Mouse (Mus musculus) spleen, adult 2 months (tissue): ENCODE data around the gene 2310034G01Rik. TPM values are rescaled to one million over a fixed set of nuclear protein-coding genes. Genes with fewer than 3 reads are reported as not detected.

Experiments
- DNase-seq, 2 experiments: peaks; one replicate each; pipeline versions ENCODE4 v3.0.0 to v3.0.0-alpha.2; 2012 to 2021; ENCODE audit warnings: low spot score in 2 of 2, low read depth in 1 of 2
- H3K27ac ChIP-seq: fragments of 200-500 bp; 2 replicates; pipeline ENCODE4 v1.5.1; 2012; ENCODE audit warnings: low read length, inconsistent platforms; ENCODE audit not compliant: insufficient read depth
- H3K27me3 ChIP-seq: fragments of 200-500 bp; 2 replicates; pipeline ENCODE4 v1.6.1; 2012; ENCODE audit warnings: mild to moderate bottlenecking, moderate library complexity, low read length, inconsistent platforms; ENCODE audit not compliant: control insufficient read depth, insufficient read depth
- H3K36me3 ChIP-seq: fragments of 200-500 bp; 2 replicates; pipeline ENCODE4 v1.6.1; 2012; ENCODE audit warnings: mild to moderate bottlenecking, low read length, inconsistent platforms; ENCODE audit not compliant: control insufficient read depth, insufficient read depth
- H3K4me1 ChIP-seq: fragments of 200-500 bp; 2 replicates; pipeline ENCODE4 v1.6.1; 2011; ENCODE audit warnings: inconsistent platforms; ENCODE audit not compliant: control insufficient read depth, insufficient read depth, insufficient read length
- H3K4me3 ChIP-seq: fragments of 200-500 bp; 2 replicates; pipeline ENCODE4 v1.5.1; 2011; ENCODE audit warnings: mild to moderate bottlenecking, inconsistent platforms; ENCODE audit not compliant: insufficient read depth, insufficient read length; ENCODE audit errors: extremely low read depth
- CTCF ChIP-seq: fragments of 200-500 bp; IDR thresholded peaks from 2 replicates; pipeline ENCODE4 v1.5.1; 2011; ENCODE audit warnings: mild to moderate bottlenecking, inconsistent platforms; ENCODE audit not compliant: insufficient read depth, insufficient read length, insufficient replicate concordance; ENCODE audit errors: extremely low read depth
- POLR2A ChIP-seq: fragments of 200-500 bp; IDR thresholded peaks from 2 replicates; pipeline ENCODE4 v1.6.1; 2011; ENCODE audit warnings: low read depth, low read length, inconsistent platforms
- WGBS: fragments of 180-500 bp; shearing (Covaris S2); methylation state at CpG from one replicate; pipeline ENCODE4 v1.1.7; 2018; 5-methylcytosine and 5-hydroxymethylcytosine counted together
- polyA plus RNA-seq: library from polyadenylated mRNA; depleted of rRNA; stranded (reverse); fragments of >200 nt; gene quantifications from 2 replicates; pipeline ENCODE4 v1.2.3, GENCODE M21; 2012

Gene 2310034G01Rik
- polyA plus RNA-seq, 1 experiment = 0.16 TPM

GRCm38 (mm10) chr19:46308303-46308702 lies 41.8 kb downstream of the 2310034G01Rik start:
- WGBS = 89% methylated on average over 16 of the region's 16 CpGs
- Histone ChIP-seq H3K27ac (no peak overlapping the region), H3K4me3 (no peak overlapping the region), H3K27me3 (no peaks in the 10 kb centered on the region), H3K4me1 (peaks cover 15% of the 10 kb centered on the region), H3K36me3 (peaks cover 54% of the 10 kb centered on the region)
- DNase-seq = no peak
- TF ChIP-seq CTCF (no peak), POLR2A (no peak)

GRCm38 (mm10) chr19:46307781-46308180 lies 42.3 kb downstream of the 2310034G01Rik start:
- TF ChIP-seq CTCF = no peak
- TF ChIP-seq POLR2A = no peak
- no peaks in the 10 kb centered on the region for H3K27me3 ChIP-seq
- DNase-seq = no peak
- H3K27ac ChIP-seq = no peak overlapping the region
- no peak overlapping the region for H3K4me3 ChIP-seq
- WGBS = 97% methylated on average over 16 of the region's 16 CpGs
- peaks cover 15% of the 10 kb centered on the region for H3K4me1 ChIP-seq
- H3K36me3 ChIP-seq = peaks cover 51% of the 10 kb centered on the region

- no peaks in the 10 kb centered on the region for H3K27me3 ChIP-seq
- no peak for DNase-seq
- H3K4me3 ChIP-seq = no peak overlapping the region
- H3K36me3 ChIP-seq = peaks cover 43% of the 10 kb centered on the region
- H3K27ac ChIP-seq = no peak overlapping the region
- TF ChIP-seq POLR2A (no peak), CTCF (no peak)
- peaks cover 15% of the 10 kb centered on the region for H3K4me1 ChIP-seq
- 95% methylated on average over 9 of the region's 9 CpGs for whole genome bisulfite sequencing
These were observed 43.3 kb downstream of the 2310034G01Rik start for GRCm38 (mm10) chr19:46306751-46307289.

- Histone ChIP-seq H3K4me1 (peaks cover 15% of the 10 kb centered on the region), H3K27me3 (no peaks in the 10 kb centered on the region), H3K36me3 (peaks cover 39% of the 10 kb centered on the region), H3K4me3 (peak overlapping the region; percentile 73), H3K27ac (peak overlapping the region; percentile 90)
- WGBS = 63% methylated on average over 5 of the region's 5 CpGs
- no peak for DNase-seq
- TF ChIP-seq POLR2A = no peak
- no peak for TF ChIP-seq CTCF
These were observed 43.9 kb downstream of the 2310034G01Rik start for GRCm38 (mm10) chr19:46306268-46306610.

GRCm38 (mm10) chr19:46305432-46306267 lies 44.5 kb downstream of the 2310034G01Rik start:
- peak overlapping the region; percentile 73 for H3K4me3 ChIP-seq
- under 1% methylated on average over 43 of the region's 43 CpGs for WGBS
- H3K27me3 ChIP-seq = no peaks in the 10 kb centered on the region
- peak overlapping the region; percentile 95 for H3K27ac ChIP-seq
- H3K4me1 ChIP-seq = peaks cover 15% of the 10 kb centered on the region
- peak; percentile 81 for TF ChIP-seq POLR2A
- no peak for TF ChIP-seq CTCF
- DNase-seq = peak; percentile 89 to 92
- peaks cover 33% of the 10 kb centered on the region for H3K36me3 ChIP-seq

GRCm38 (mm10) chr19:46304908-46305333 lies 45.2 kb downstream of the 2310034G01Rik start:
- peak overlapping the region; percentile 73 for H3K4me3 ChIP-seq
- H3K36me3 ChIP-seq = peaks cover 26% of the 10 kb centered on the region
- H3K27me3 ChIP-seq = no peaks in the 10 kb centered on the region
- TF ChIP-seq POLR2A (no peak; the same call in 1 of the 2 replicates), CTCF (no peak)
- H3K4me1 ChIP-seq = peaks cover 15% of the 10 kb centered on the region
- WGBS = under 1% methylated on average over 34 of the region's 34 CpGs
- peak overlapping the region; percentile 95 for H3K27ac ChIP-seq
- no peak for DNase-seq
